Mouse (Mus musculus): ENCODE results near the gene Dact3. TPM values are rescaled to one million over a fixed set of nuclear protein-coding genes. Genes with fewer than 3 reads are reported as not detected.

Gene Dact3
- polyA plus RNA-seq, 1 experiment, result 43.6 TPM

GRCm38 (mm10) chr7:16859902-16860651 lies 15.0 kb upstream of the Dact3 start:
- TF ChIP-seq CTCF (IDR thresholded peaks at IDR 0.05; ENCODE audit: borderline replicate concordance, extremely low read depth, insufficient read depth, insufficient read length) (peak; percentile 67), POLR2A (IDR thresholded peaks at IDR 0.05; ENCODE audit: borderline replicate concordance, extremely low read depth, insufficient read depth, insufficient read length, poor library complexity, severe bottlenecking) (no peak)
- peak; percentile 77 for DNase-seq (ENCODE audit: low read depth)

GRCm38 (mm10) chr7:16867488-16867887 lies 7.6 kb upstream of the Dact3 start:
- TF ChIP-seq POLR2A (IDR thresholded peaks at IDR 0.05; ENCODE audit: borderline replicate concordance, extremely low read depth, insufficient read depth, insufficient read length, poor library complexity, severe bottlenecking) (no peak), CTCF (IDR thresholded peaks at IDR 0.05; ENCODE audit: borderline replicate concordance, extremely low read depth, insufficient read depth, insufficient read length) (no peak)
- DNase-seq (ENCODE audit: low read depth), result no peak

- DNase-seq (ENCODE audit: low read depth), result peak; percentile 97
- TF ChIP-seq CTCF (IDR thresholded peaks at IDR 0.05; ENCODE audit: borderline replicate concordance, extremely low read depth, insufficient read depth, insufficient read length) (no peak), POLR2A (IDR thresholded peaks at IDR 0.05; ENCODE audit: borderline replicate concordance, extremely low read depth, insufficient read depth, insufficient read length, poor library complexity, severe bottlenecking) (no peak)
These were observed 5.6 kb upstream of the Dact3 start for GRCm38 (mm10) chr7:16869497-16869896.

- TF ChIP-seq POLR2A (IDR thresholded peaks at IDR 0.05; ENCODE audit: borderline replicate concordance, extremely low read depth, insufficient read depth, insufficient read length, poor library complexity, severe bottlenecking), result no peak
- TF ChIP-seq CTCF (IDR thresholded peaks at IDR 0.05; ENCODE audit: borderline replicate concordance, extremely low read depth, insufficient read depth, insufficient read length), result no peak
- no peak for DNase-seq (ENCODE audit: low read depth)
These were observed 3.5 kb upstream of the Dact3 start for GRCm38 (mm10) chr7:16871600-16871999.

GRCm38 (mm10) chr7:16872478-16872877 lies 2.6 kb upstream of the Dact3 start:
- DNase-seq (ENCODE audit: low read depth), result no peak
- TF ChIP-seq CTCF (IDR thresholded peaks at IDR 0.05; ENCODE audit: borderline replicate concordance, extremely low read depth, insufficient read depth, insufficient read length), result no peak
- TF ChIP-seq POLR2A (IDR thresholded peaks at IDR 0.05; ENCODE audit: borderline replicate concordance, extremely low read depth, insufficient read depth, insufficient read length, poor library complexity, severe bottlenecking), result no peak

GRCm38 (mm10) chr7:16873392-16873791 lies 1.7 kb upstream of the Dact3 start:
- no peak for DNase-seq (ENCODE audit: low read depth)
- no peak for TF ChIP-seq POLR2A (IDR thresholded peaks at IDR 0.05; ENCODE audit: borderline replicate concordance, extremely low read depth, insufficient read depth, insufficient read length, poor library complexity, severe bottlenecking)
- TF ChIP-seq CTCF (IDR thresholded peaks at IDR 0.05; ENCODE audit: borderline replicate concordance, extremely low read depth, insufficient read depth, insufficient read length), result no peak

- peak; percentile 88 for DNase-seq (ENCODE audit: low read depth)
- TF ChIP-seq POLR2A (IDR thresholded peaks at IDR 0.05; ENCODE audit: borderline replicate concordance, extremely low read depth, insufficient read depth, insufficient read length, poor library complexity, severe bottlenecking), result no peak
- TF ChIP-seq CTCF (IDR thresholded peaks at IDR 0.05; ENCODE audit: borderline replicate concordance, extremely low read depth, insufficient read depth, insufficient read length), result peak; percentile 92
These were observed 927 bp upstream of the Dact3 start for GRCm38 (mm10) chr7:16874190-16874589.

GRCm38 (mm10) chr7:16874756-16875309 lies 284 bp upstream of the Dact3 start:
- TF ChIP-seq CTCF (IDR thresholded peaks at IDR 0.05; ENCODE audit: borderline replicate concordance, extremely low read depth, insufficient read depth, insufficient read length) (peak; percentile 9; the same call in 1 of the 2 replicates), POLR2A (IDR thresholded peaks at IDR 0.05; ENCODE audit: borderline replicate concordance, extremely low read depth, insufficient read depth, insufficient read length, poor library complexity, severe bottlenecking) (no peak)
- peak; percentile 100 for DNase-seq (ENCODE audit: low read depth)

- DNase-seq (ENCODE audit: low read depth), result no peak
- peak; percentile 83 for TF ChIP-seq POLR2A (IDR thresholded peaks at IDR 0.05; ENCODE audit: borderline replicate concordance, extremely low read depth, insufficient read depth, insufficient read length, poor library complexity, severe bottlenecking)
- TF ChIP-seq CTCF (IDR thresholded peaks at IDR 0.05; ENCODE audit: borderline replicate concordance, extremely low read depth, insufficient read depth, insufficient read length), result no peak
These were observed 209 bp downstream of the Dact3 start for GRCm38 (mm10) chr7:16875326-16875725.

- DNase-seq (ENCODE audit: low read depth), result peak; percentile 30
- TF ChIP-seq CTCF (IDR thresholded peaks at IDR 0.05; ENCODE audit: borderline replicate concordance, extremely low read depth, insufficient read depth, insufficient read length), result no peak
- TF ChIP-seq POLR2A (IDR thresholded peaks at IDR 0.05; ENCODE audit: borderline replicate concordance, extremely low read depth, insufficient read depth, insufficient read length, poor library complexity, severe bottlenecking), result no peak
These were observed 889 bp downstream of the Dact3 start for GRCm38 (mm10) chr7:16876006-16876405.

- no peak for DNase-seq (ENCODE audit: low read depth)
- TF ChIP-seq POLR2A (IDR thresholded peaks at IDR 0.05; ENCODE audit: borderline replicate concordance, extremely low read depth, insufficient read depth, insufficient read length, poor library complexity, severe bottlenecking), result no peak
- no peak for TF ChIP-seq CTCF (IDR thresholded peaks at IDR 0.05; ENCODE audit: borderline replicate concordance, extremely low read depth, insufficient read depth, insufficient read length)
These were observed 1.5 kb downstream of the Dact3 start for GRCm38 (mm10) chr7:16876608-16877007.

GRCm38 (mm10) chr7:16877717-16878116 lies 2.6 kb downstream of the Dact3 start:
- no peak for DNase-seq (ENCODE audit: low read depth)
- no peak for TF ChIP-seq POLR2A (IDR thresholded peaks at IDR 0.05; ENCODE audit: borderline replicate concordance, extremely low read depth, insufficient read depth, insufficient read length, poor library complexity, severe bottlenecking)
- no peak for TF ChIP-seq CTCF (IDR thresholded peaks at IDR 0.05; ENCODE audit: borderline replicate concordance, extremely low read depth, insufficient read depth, insufficient read length)
